Mouse (Mus musculus) heart, adult 2 months (tissue): ENCODE results near the gene Optc.

Experiments
- CTCF ChIP-seq: fragments of 200-600 bp; IDR thresholded peaks from 2 replicates; pipeline ENCODE4 v1.8.1; 2022; ENCODE audit warnings: antibody characterized with exemption, mild to moderate bottlenecking, moderate library complexity
- EP300 ChIP-seq: fragments of 200-500 bp; IDR thresholded peaks from 2 replicates; pipeline ENCODE4 v1.6.1; 2011; ENCODE audit warnings: low read depth, low read length, control low read depth; ENCODE audit not compliant: insufficient read depth
- POLR2A ChIP-seq: fragments of 200-500 bp; IDR thresholded peaks from 2 replicates; pipeline ENCODE4 v1.6.1; 2011; ENCODE audit warnings: mild to moderate bottlenecking, low read depth, low read length, control low read depth; ENCODE audit not compliant: insufficient read depth

DNA sequence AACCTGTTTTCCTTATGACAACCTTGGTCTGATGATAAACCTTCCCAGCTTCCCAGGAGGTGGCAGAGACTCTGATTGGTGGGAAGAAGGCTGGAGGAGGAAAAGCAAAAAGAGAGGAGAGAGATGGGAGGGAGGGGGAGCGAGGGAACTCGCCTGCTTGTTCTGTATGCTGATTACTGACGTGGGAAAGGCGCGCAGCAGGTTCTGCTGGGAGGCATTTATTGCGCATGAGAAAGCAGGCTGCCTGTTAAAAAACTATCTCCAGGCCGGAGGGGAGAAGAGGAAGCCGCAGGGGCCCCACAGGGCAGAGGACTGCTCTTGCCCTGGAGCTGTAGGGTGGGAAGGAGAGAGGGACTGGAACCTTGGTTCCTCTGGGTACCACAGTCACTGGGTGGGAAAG lies 20.8 kb downstream of the Optc start:
- no peak for TF ChIP-seq POLR2A
- TF ChIP-seq CTCF: no peak
- TF ChIP-seq EP300: no peak
